Mouse (Mus musculus) bone marrow, adult 2 months (tissue): ENCODE measurements around the gene Mpdu1. TPM values are rescaled to one million over a fixed set of nuclear protein-coding genes. Genes with fewer than 3 reads are reported as not detected.
"Not testable (repeated sequence)": the region's sequence is repeated elsewhere in the genome, so short reads cannot be mapped to it uniquely, and the experiment has no call there.

ENCODE experiments used
- H3K27ac ChIP-seq: fragments of 200-500 bp; 2 replicates; pipeline ENCODE4 v1.5.1; 2012; ENCODE audit warnings: low read depth, mild to moderate bottlenecking, control low read depth, inconsistent platforms, low read length; ENCODE audit not compliant: control insufficient read depth, poor library complexity, insufficient read depth
- H3K4me1 ChIP-seq: fragments of 200-500 bp; 2 replicates; pipeline ENCODE4 v1.6.1; 2011; ENCODE audit warnings: low read length; ENCODE audit not compliant: control insufficient read depth, insufficient read depth
- H3K4me3 ChIP-seq: fragments of 200-500 bp; replicated peaks from 2 replicates; pipeline ENCODE3; 2011; ENCODE audit warnings: mild to moderate bottlenecking, low read depth, low read length, control low read depth; ENCODE audit not compliant: control insufficient read depth
- CTCF ChIP-seq: fragments of 200-500 bp; IDR thresholded peaks from 2 replicates; pipeline ENCODE4 v1.5.1; 2011; ENCODE audit warnings: low read length, control low read depth; ENCODE audit not compliant: control insufficient read depth, insufficient read depth
- POLR2A ChIP-seq: fragments of 200-500 bp; IDR thresholded peaks from 2 replicates; pipeline ENCODE4 v1.6.1; 2011; ENCODE audit warnings: low read depth, mild to moderate bottlenecking, control low read depth, low read length, borderline replicate concordance; ENCODE audit not compliant: control insufficient read depth
- WGBS: fragments of 180-500 bp; shearing (Covaris S2); methylation state at CpG from one replicate; pipeline ENCODE4 v1.1.7; 2018; 5-methylcytosine and 5-hydroxymethylcytosine counted together
- polyA plus RNA-seq: library from polyadenylated mRNA; stranded (reverse); fragments of >200 nt; gene quantifications from 2 replicates; pipeline ENCODE4 v1.2.4, GENCODE M21; 2011; ENCODE audit warnings: low replicate concordance; ENCODE audit not compliant: missing spikeins, insufficient read depth, insufficient read length

The Mpdu1 gene
- polyA plus RNA-seq, 1 experiment: 109 TPM

DNA sequence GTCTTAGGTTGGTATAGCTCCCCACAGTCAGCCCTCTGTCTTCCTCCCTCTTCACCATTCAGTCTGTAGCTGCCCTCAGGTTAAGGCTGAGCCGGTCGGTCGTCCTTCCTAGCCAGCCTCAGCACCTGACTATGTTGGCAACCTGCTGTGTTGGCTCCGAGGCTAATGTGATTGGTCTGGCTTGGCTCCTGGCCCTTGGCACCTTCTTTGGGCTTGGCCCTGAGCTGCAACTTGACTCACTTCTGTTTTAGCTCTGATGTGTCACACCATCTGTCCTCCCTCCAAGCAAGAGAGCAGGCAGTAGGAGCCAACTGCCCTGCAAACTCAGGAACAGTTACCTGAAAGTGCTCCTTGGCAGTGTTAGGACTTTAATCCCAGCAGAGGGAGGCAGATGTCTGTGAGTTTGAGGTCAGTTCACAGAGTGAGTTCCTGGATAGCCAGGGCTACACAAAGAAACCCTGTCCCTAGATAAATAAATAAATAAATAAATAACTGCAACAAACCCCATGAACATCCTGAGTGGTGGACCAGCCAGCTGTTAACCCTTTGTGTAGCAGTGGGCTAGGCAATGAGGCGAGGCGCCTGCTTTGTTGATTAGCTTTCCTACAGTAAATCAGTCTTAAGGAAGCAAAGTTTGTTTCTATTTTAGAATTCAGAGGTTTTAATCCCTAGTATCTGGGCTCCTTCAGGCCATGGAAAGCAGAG lies 44.5 kb upstream of the Mpdu1 start:
- 73% methylated on average over 6 of the region's 6 CpGs for WGBS
- TF ChIP-seq CTCF (no peak), POLR2A (no peak)
- Histone ChIP-seq H3K4me1 (no peaks in the 10 kb centered on the region), H3K27ac (no peak overlapping the region), H3K4me3 (no peak overlapping the region)

DNA sequence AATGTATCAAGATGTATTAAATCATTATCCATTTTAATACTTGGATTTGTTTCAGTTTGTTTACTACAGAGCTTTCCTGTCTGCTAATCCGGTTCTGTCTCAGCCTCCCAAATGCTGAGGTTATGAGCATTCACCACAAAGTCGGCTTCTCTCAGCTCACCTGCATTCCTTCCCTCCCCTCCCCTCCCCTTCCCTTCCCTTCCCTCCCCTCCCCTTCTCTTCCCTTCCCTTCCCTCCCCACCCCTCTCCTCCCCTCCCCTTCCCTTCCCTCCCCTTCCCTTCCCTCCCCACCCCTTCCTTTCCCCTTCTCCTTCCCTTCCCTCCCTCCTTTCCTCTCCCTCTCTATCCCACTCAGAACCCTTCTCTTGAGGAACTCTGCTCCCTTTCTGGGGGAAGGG lies 42.2 kb upstream of the Mpdu1 start:
- TF ChIP-seq POLR2A (no peak), CTCF (no peak)
- H3K27ac ChIP-seq: no peak overlapping the region
- no peaks in the 10 kb centered on the region for H3K4me1 ChIP-seq
- 27% methylated on average over 2 of the region's 2 CpGs for WGBS
- H3K4me3 ChIP-seq: no peak overlapping the region

DNA sequence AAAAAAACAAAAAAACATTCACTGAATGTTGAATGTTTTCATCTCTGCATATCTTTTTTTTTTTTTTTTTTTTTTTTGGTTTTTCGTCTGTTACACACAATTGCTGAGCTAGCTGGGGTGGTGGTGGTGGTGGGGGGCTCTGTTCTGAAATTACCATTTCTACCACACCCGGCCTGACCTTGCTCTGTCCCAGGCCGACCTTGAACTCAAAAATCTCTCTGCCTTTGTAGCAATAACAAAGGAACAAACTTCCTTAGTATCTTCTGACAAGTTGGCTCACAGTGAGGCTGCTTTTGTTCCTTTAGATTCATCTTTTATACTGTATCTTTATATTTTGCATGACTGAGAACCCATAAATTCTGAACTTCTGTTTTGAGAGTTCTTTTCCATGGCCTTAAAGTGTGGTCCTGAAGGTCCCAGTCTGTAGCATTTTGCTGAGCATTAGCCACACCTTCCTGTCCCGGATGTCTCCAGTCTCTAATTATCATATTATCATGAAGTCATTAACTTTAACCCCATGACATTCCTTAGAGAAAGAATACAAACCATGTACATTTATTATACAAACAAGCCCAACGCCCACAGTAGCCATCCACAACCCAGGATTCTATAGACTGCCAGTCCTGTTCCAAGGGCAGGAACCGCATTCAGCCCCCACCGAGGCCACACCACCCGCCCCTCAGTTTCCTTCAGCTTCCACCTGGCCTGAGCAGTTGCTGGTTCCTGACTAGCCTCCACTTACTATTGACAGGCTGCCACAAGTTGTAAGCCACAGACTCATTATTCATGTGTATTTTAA lies 41.6 kb upstream of the Mpdu1 start:
- Histone ChIP-seq H3K27ac (no peak overlapping the region), H3K4me1 (no peaks in the 10 kb centered on the region), H3K4me3 (no peak overlapping the region)
- TF ChIP-seq CTCF (no peak), POLR2A (no peak)
- 66% methylated on average over 8 of the region's 8 CpGs for WGBS

DNA sequence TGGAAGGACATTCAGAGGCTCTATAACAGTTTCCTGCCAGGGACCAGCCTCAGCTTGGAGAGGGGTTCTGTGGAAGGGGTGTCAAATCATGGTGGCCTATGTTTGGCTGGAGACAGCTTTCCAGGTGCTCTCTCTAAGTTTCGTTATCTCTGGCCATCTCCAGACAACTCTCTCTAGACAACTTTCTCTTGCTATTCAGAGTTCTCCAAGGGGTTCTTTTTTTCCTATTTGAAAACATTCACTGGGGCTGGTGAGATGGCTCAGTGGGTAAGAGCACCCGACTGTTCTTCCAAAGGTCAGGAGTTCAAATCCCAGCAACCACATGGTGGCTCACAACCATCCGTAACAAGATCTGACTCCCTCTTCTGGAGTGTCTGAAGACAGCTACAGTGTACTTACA lies 40.9 kb upstream of the Mpdu1 start:
- 83% methylated on average over 3 of the region's 3 CpGs for WGBS
- not testable (repeated sequence) for H3K27ac ChIP-seq, H3K4me3 ChIP-seq, H3K4me1 ChIP-seq

DNA sequence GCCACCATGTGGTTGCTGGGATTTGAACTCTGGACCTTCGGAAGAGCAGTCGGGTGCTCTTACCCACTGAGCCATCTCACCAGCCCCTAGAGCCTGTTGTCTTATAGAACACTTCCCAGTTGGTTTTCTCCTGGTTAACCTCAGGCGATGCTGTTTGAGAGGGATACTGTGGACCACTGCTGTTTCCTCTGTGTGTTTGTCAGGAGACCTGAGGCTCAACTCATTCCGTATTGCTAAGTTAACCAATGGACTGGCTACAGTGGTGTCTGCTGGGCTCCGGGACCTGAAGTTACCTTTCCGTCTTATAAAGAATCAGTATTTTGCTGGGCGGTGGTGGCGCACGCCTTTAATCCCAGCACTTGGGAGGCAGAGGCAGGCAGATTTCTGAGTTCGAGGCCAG lies 40.4 kb upstream of the Mpdu1 start:
- not testable (repeated sequence) for H3K27ac ChIP-seq, H3K4me3 ChIP-seq, H3K4me1 ChIP-seq
- 91% methylated on average over 10 of the region's 10 CpGs for WGBS

DNA sequence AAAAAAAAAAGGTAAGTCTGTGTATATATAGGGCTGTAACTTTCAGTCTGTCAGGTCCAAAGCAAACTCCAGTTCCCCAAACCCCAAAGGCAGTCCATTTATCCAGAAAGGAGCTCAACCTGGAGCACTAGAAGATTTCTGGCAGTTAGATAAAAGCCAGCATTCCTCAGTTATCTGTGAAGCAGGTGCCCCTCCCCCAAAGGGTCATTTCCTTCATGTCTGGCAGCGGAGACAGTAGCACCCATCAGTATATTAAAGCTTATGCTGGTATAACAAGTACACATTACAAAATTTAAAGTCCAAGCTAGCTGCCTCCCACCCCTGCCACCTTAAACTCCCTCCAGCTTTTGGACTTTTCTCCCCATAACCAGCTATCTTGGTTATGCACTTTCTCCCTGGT lies 37.2 kb upstream of the Mpdu1 start:
- WGBS: 61% methylated on average over 1 of the region's 1 CpGs
- Histone ChIP-seq H3K27ac (no peak overlapping the region), H3K4me1 (peaks cover 1% of the 10 kb centered on the region; the same call in 1 of the 2 replicates), H3K4me3 (no peak overlapping the region)
- TF ChIP-seq POLR2A: no peak
- no peak for TF ChIP-seq CTCF

DNA sequence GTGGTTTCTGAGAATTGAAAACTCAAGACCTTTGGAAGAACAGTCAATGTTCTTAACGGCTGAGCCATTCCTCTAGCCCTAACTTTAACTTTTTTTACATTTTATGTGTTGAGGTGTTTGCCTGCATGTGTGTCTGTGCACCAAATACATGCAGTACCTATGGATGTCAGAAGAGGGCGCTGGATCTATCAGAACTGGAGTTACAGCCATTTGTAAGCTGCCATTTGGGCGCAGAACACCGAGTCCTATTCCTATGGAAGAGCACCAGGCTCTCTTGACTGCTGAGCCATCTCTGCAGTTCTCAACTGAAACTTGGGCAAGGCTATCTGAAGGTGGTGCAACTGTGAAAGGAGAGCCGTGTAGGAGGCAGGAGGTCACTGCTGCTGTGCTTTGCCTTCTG lies 36.1 kb upstream of the Mpdu1 start:
- Histone ChIP-seq H3K27ac (no peak overlapping the region), H3K4me1 (peaks cover 1% of the 10 kb centered on the region; the same call in 1 of the 2 replicates), H3K4me3 (no peak overlapping the region)
- WGBS: 72% methylated on average over 5 of the region's 5 CpGs
- TF ChIP-seq POLR2A (no peak), CTCF (no peak)

DNA sequence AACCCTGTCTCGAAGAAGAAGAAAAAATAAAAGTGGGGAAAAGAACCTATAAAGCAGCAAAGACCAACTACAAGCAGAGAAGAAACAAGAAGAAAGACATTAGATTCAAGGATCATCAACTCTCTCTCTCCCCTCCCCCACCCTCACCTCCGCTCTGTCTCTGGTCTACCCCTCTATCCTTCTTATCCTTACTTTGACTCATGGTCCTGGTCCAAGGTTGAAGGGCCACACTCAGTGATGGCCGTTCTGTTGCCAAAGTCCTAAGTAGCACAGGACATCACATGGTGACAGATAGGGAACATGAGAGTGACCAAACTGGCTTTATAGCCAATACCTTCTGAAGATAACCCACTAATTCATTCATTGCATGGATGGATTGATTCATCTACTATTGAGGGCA lies 35.0 kb upstream of the Mpdu1 start:
- Histone ChIP-seq H3K27ac (no peak overlapping the region), H3K4me1 (peaks cover 1% of the 10 kb centered on the region; the same call in 1 of the 2 replicates), H3K4me3 (no peak overlapping the region)
- 83% methylated on average over 3 of the region's 3 CpGs for WGBS
- TF ChIP-seq CTCF (no peak), POLR2A (no peak)
